Mouse (Mus musculus) thymus, adult 2 months (tissue): Measurements from ENCODE around the gene Olfr267.

Experiments
- CTCF ChIP-seq: fragments of 200-500 bp; IDR thresholded peaks from 2 replicates; pipeline ENCODE4 v1.5.1; 2012; ENCODE audit warnings: mild to moderate bottlenecking, control low read depth, low read length, moderate library complexity, borderline replicate concordance; ENCODE audit not compliant: control insufficient read depth, poor library complexity, insufficient read depth; ENCODE audit errors: extremely low read depth
- POLR2A ChIP-seq: fragments of 200-500 bp; IDR thresholded peaks from 2 replicates; pipeline ENCODE4 v1.6.1; 2012; ENCODE audit warnings: mild to moderate bottlenecking, low read length, control low read depth, moderate library complexity; ENCODE audit not compliant: control insufficient read depth, poor library complexity, insufficient read depth; ENCODE audit errors: extremely low read depth

GRCm38 (mm10) chr4:58832908-58833307 is 45.4 kb upstream of the Olfr267 start:
- TF ChIP-seq POLR2A (no peak), CTCF (no peak)
